Mouse (Mus musculus) embryonic fibroblast, embryonic 13.5 days (primary cell): Measurements from ENCODE around the gene Ppp1r2.

Experiments
- CTCF ChIP-seq: IDR thresholded peaks from 2 replicates; pipeline ENCODE4 v1.5.1; 2011; ENCODE audit warnings: mild to moderate bottlenecking, control low read depth, low read length, moderate library complexity, borderline replicate concordance; ENCODE audit not compliant: insufficient read depth
- POLR2A ChIP-seq: IDR thresholded peaks from 2 replicates; pipeline ENCODE4 v1.6.1; 2011; ENCODE audit warnings: low read depth, mild to moderate bottlenecking, control low read depth, low read length, moderate library complexity

- TF ChIP-seq CTCF (no peak), POLR2A (no peak)
Observed at GRCm38 (mm10) chr16:31293761-31294160, 18.7 kb upstream of the Ppp1r2 start.
